In genomic region chr10:121520923-121521585, GRCm38 (mm10) we compare ENCODE assay signal across 9 mouse cellular contexts. TPM values are rescaled to one million over a fixed set of nuclear protein-coding genes. Genes with fewer than 3 reads are reported as not detected.
DNase-seq lines count a peak whose midpoint lies in the region; ATAC-seq and TF ChIP-seq lines count a peak whose summit lies in the region.
"Had no signal": no experiment of that assay in that cellular context is flagged by ENCODE, and none has a peak within 500 bp of the region (broad histone marks: within the 10 kb centered on the region; RNA-seq: fewer than 3 reads in every experiment).

No protein-coding gene starts in this region.

- no peak overlapping the region for H3K4me2 ChIP-seq in neural tube, embryonic 11.5 days (ENCODE audit: low read depth)
- H3K4me2 ChIP-seq in embryonic facial prominence, embryonic 14.5 days (ENCODE audit: low read depth, low read length): no peak overlapping the region
- no peak overlapping the region for H3K4me2 ChIP-seq in liver, embryonic 14.5 days (ENCODE audit: low read depth)

- H3K27me3 ChIP-seq in neural tube, embryonic 11.5 days (ENCODE audit: control insufficient read depth, insufficient read depth, low read length): no peaks in the 10 kb centered on the region
- H3K27me3 ChIP-seq in embryonic facial prominence, embryonic 14.5 days (replicated peaks; ENCODE audit: control insufficient read depth, insufficient read depth, low read length): no peaks in the 10 kb centered on the region
- no peaks in the 10 kb centered on the region for H3K27me3 ChIP-seq in liver, embryonic 14.5 days (ENCODE audit: control insufficient read depth, insufficient read depth, low read length)

- no peaks in the 10 kb centered on the region for H3K9me3 ChIP-seq in neural tube, embryonic 11.5 days (ENCODE audit: control insufficient read depth, low read length)
- no peaks in the 10 kb centered on the region for H3K9me3 ChIP-seq in embryonic facial prominence, embryonic 14.5 days (ENCODE audit: control insufficient read depth, low read length)
- no peaks in the 10 kb centered on the region for H3K9me3 ChIP-seq in liver, embryonic 14.5 days (ENCODE audit: control insufficient read depth, low read length)

- H3K4me3 ChIP-seq in neural tube, embryonic 11.5 days (ENCODE audit: low read depth, low read length): no peak overlapping the region
- H3K4me3 ChIP-seq in embryonic facial prominence, embryonic 14.5 days (ENCODE audit: low read depth, low read length): no peak overlapping the region
- H3K4me3 ChIP-seq in liver, embryonic 14.5 days (ENCODE audit: insufficient read depth in 1 of 2, low read depth in 2 of 2, low read length in 2 of 2): no peak overlapping the region

- H3K36me3 ChIP-seq in neural tube, embryonic 11.5 days (ENCODE audit: control insufficient read depth, insufficient read depth, low read length): no peaks in the 10 kb centered on the region
- no peaks in the 10 kb centered on the region for H3K36me3 ChIP-seq in embryonic facial prominence, embryonic 14.5 days (ENCODE audit: control insufficient read depth, insufficient read depth, low read length)
- H3K36me3 ChIP-seq in liver, embryonic 14.5 days (replicated peaks; ENCODE audit: control insufficient read depth, insufficient read depth, low read depth): no peaks in the 10 kb centered on the region

- DNase-seq in neural tube, embryonic 11.5 days (ENCODE audit: low spot score): peak; percentile 36
- DNase-seq in neural tube, embryonic 10.5 days (ENCODE audit: extremely low spot score, low spot score): no peak
- DNase-seq in embryonic facial prominence, embryonic 14.5 days (ENCODE audit: low spot score): peak; percentile 67
- no peak for DNase-seq in liver, embryonic 14.5 days (ENCODE audit: low read depth in 3 of 3, low spot score in 3 of 3)
- DNase-seq in left cerebral cortex, postnatal 4 days: no peak
- no peak for DNase-seq in adrenal gland, adult 8-10 months
- DNase-seq in spleen, postnatal 36 days (ENCODE audit: low spot score in 2 of 2): no peak
- DNase-seq: cerebellum, adult 9-11 months; gastrocnemius, postnatal 36 days had no signal

- TF ChIP-seq EP300 in liver, embryonic 14.5 days (IDR thresholded peaks at IDR 0.05; ENCODE audit: low read depth): no peak

- no peak overlapping the region for H3K27ac ChIP-seq in neural tube, embryonic 11.5 days (ENCODE audit: low read depth, low read length)
- peak overlapping the region; percentile 25; the same call in 1 of the 2 replicates for H3K27ac ChIP-seq in embryonic facial prominence, embryonic 14.5 days (replicated peaks; ENCODE audit: low read depth, low read length)
- no peak overlapping the region for H3K27ac ChIP-seq in liver, embryonic 14.5 days

- TF ChIP-seq CTCF in liver, embryonic 14.5 days (IDR thresholded peaks at IDR 0.05; ENCODE audit: low read depth): no peak

- intact Hi-C loops in left cerebral cortex, postnatal 4 days (cut with DNase I): no loop called here

- 18% methylated on average over 12 of the region's 12 CpGs for WGBS in neural tube, embryonic 11.5 days
- WGBS in embryonic facial prominence, embryonic 14.5 days: 29% methylated on average over 12 of the region's 12 CpGs
- 59% methylated on average over 12 of the region's 12 CpGs for WGBS in liver, embryonic 14.5 days (ENCODE audit: insufficient replicate concordance)

- peaks cover 7% of the 10 kb centered on the region for H3K4me1 ChIP-seq in neural tube, embryonic 11.5 days (ENCODE audit: control insufficient read depth, insufficient read depth, low read length)
- peaks cover 8% of the 10 kb centered on the region; the same call in 1 of the 2 replicates for H3K4me1 ChIP-seq in embryonic facial prominence, embryonic 14.5 days (ENCODE audit: control insufficient read depth, insufficient read depth, low read length)
- H3K4me1 ChIP-seq in liver, embryonic 14.5 days (replicated peaks; ENCODE audit: control insufficient read depth in 2 of 2, insufficient read depth in 2 of 2, low read length in 1 of 2): peaks cover 0 to 3% of the 10 kb centered on the region in 2 experiments; a peak in 2 of 4 replicates

- H3K9ac ChIP-seq in neural tube, embryonic 11.5 days (ENCODE audit: low read length): no peak overlapping the region
- H3K9ac ChIP-seq in embryonic facial prominence, embryonic 14.5 days (ENCODE audit: low read depth, low read length): no peak overlapping the region
- no peak overlapping the region for H3K9ac ChIP-seq in liver, embryonic 14.5 days (replicated peaks)

- ATAC-seq in neural tube, embryonic 11.5 days (ENCODE audit: insufficient read depth, low FRiP score, low TSS enrichment): no peak
- peak; percentile 33; the same call in 1 of the 2 replicates for ATAC-seq in embryonic facial prominence, embryonic 14.5 days (ENCODE audit: low read depth)
- ATAC-seq in liver, embryonic 14.5 days (ENCODE audit: insufficient read depth): 0 out of 2 replicates have a peak, but pooled peaks have one; percentile 8

RNA-seq across cellular contexts. Expression of gene Rassf3, which starts 44.9 kb away (rescaled TPM):
- 10.8 and 10.9 TPM in 2 replicates for polyA plus RNA-seq in neural tube, embryonic 11.5 days (2014; fragmentation: Nextera tagmentation; extraction: Ambion mirVana)
- polyA plus RNA-seq in embryonic facial prominence, embryonic 14.5 days (2014; fragmentation: Nextera tagmentation; extraction: Ambion mirVana): 23.6 and 27.0 TPM in 2 replicates
- 5.7 and 8.6 TPM in 2 replicates for polyA plus RNA-seq in liver, embryonic 14.5 days (2012; rRNA removed)
- 7.9 and 10.8 TPM in 2 replicates for polyA plus RNA-seq in liver, embryonic 14.5 days (2014; fragmentation: Nextera tagmentation; extraction: Ambion mirVana)
- total RNA-seq in left cerebral cortex, postnatal 4 days (2021): 10 to 100 TPM; 17.4 to 22.9 TPM
- 10 to 100 TPM; 36.3 to 54.6 (median 44.0) TPM for total RNA-seq in adrenal gland, adult 8-10 months (2022)

Comparison
In these comparisons a context has a peak if more than half of its experiments do, and no peak if none do; other contexts are left out.
1. DNase-seq: peak in neural tube, embryonic 11.5 days (single experiment) and embryonic facial prominence, embryonic 14.5 days (single experiment); none in neural tube, embryonic 10.5 days (single experiment), liver, embryonic 14.5 days (0 of 3), left cerebral cortex, postnatal 4 days (single experiment), adrenal gland, adult 8-10 months (single experiment) and spleen, postnatal 36 days (0 of 2).